Mouse (Mus musculus) ES-Bruce4 (cell line): ENCODE results near the gene Slamf8.

ENCODE experiments used
- CTCF ChIP-seq: IDR thresholded peaks from one replicate; pipeline ENCODE4 v1.8.1; 2011; ENCODE audit warnings: low read depth, low read length
- POLR2A ChIP-seq: IDR thresholded peaks from one replicate; pipeline ENCODE4 v1.8.1; 2011; ENCODE audit warnings: low read length; ENCODE audit not compliant: insufficient read depth

DNA sequence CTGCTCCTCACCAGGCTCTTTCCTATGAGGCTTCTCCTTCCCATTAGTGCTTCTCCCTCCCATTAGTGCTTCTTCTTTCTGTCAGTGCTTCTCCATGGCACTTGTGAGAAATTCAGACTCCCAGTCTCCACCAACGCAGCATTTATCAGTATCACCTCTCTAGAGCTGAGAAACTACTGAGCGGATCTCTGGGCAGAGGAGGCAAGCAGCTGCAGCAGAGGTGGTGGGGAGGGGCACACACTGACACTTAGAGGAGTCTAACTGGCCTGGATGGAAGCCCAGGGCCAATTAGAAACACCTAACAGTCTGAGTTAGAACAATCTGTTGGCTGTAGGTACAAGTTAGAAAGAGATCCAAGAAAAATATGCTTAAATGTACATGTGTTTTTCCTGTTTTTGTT, 48.4 kb upstream of the Slamf8 start:
- no peak for TF ChIP-seq CTCF
- TF ChIP-seq POLR2A: no peak
